Mouse (Mus musculus) intestine, embryonic 15.5 days (tissue): ENCODE measurements at regions not wholly inside any gene's neighbourhood (a gene's known extent, or its start where the extent isn't known, plus 50 kb on each side); places are given as distances from the start of the nearest gene placed in this dataset.

Experiments used
- ATAC-seq: fragments of 200-750 bp; cut with Nextera tagmentation; 2 replicates; pipeline ENCODE4 v1.8.0; 2017; ENCODE audit warnings: moderate TSS enrichment, moderate library complexity
- H3K27ac ChIP-seq: fragments of 300-500 bp; sonication (generic); 2 replicates; pipeline ENCODE4 v1.5.1; 2015; ENCODE audit warnings: mild to moderate bottlenecking, inconsistent platforms
- H3K27me3 ChIP-seq: fragments of 300-500 bp; sonication (generic); replicated peaks from 2 replicates; pipeline ENCODE4 v1.6.1; 2015; ENCODE audit warnings: inconsistent platforms
- H3K36me3 ChIP-seq: fragments of 300-500 bp; sonication (generic); 2 replicates; pipeline ENCODE4 v1.6.1; 2015; ENCODE audit warnings: inconsistent platforms
- H3K4me1 ChIP-seq: fragments of 300-500 bp; sonication (generic); replicated peaks from 2 replicates; pipeline ENCODE4 v1.6.1; 2015; ENCODE audit warnings: inconsistent platforms
- H3K4me2 ChIP-seq: fragments of 300-500 bp; sonication (generic); replicated peaks from 2 replicates; pipeline ENCODE4 v1.6.1; 2015; ENCODE audit warnings: mild to moderate bottlenecking, inconsistent platforms
- H3K4me3 ChIP-seq: fragments of 300-500 bp; sonication (generic); replicated peaks from 2 replicates; pipeline ENCODE4 v1.5.1; 2015; ENCODE audit warnings: inconsistent platforms
- H3K9ac ChIP-seq: fragments of 300-500 bp; sonication (generic); 2 replicates; pipeline ENCODE4 v1.6.1; 2015; ENCODE audit warnings: inconsistent platforms
- H3K9me3 ChIP-seq: fragments of 300-500 bp; sonication (generic); 2 replicates; pipeline ENCODE4 v1.6.1; 2016; ENCODE audit warnings: inconsistent platforms
- WGBS: fragments of 180-500 bp; shearing (Covaris S2); methylation state at CpG from one replicate; pipeline ENCODE4 v1.1.7; 2015; 5-methylcytosine and 5-hydroxymethylcytosine counted together

- Histone ChIP-seq H3K4me3 (no peak overlapping the region), H3K9ac (no peak overlapping the region), H3K27ac (no peak overlapping the region), H3K36me3 (no peaks in the 10 kb centered on the region), H3K27me3 (no peaks in the 10 kb centered on the region), H3K4me2 (no peak overlapping the region), H3K9me3 (no peaks in the 10 kb centered on the region), H3K4me1 (no peaks in the 10 kb centered on the region)
- WGBS, result 82% methylated on average over 5 of the region's 5 CpGs
- ATAC-seq, result no peak
These were observed 70.8 kb downstream of the Toporsl start for GRCm38 (mm10) chr4:52666768-52667480.

GRCm38 (mm10) chr4:52709563-52709962, 104.8 kb upstream of the Olfr275 start:
- 44% methylated on average over 2 of the region's 2 CpGs for WGBS
- no peak overlapping the region for H3K4me3 ChIP-seq
- no peaks in the 10 kb centered on the region for H3K36me3 ChIP-seq
- no peak overlapping the region for H3K9ac ChIP-seq
- H3K27ac ChIP-seq, result no peak overlapping the region
- no peak overlapping the region for H3K4me2 ChIP-seq
- ATAC-seq, result no peak
- H3K4me1 ChIP-seq, result no peaks in the 10 kb centered on the region
- H3K9me3 ChIP-seq, result no peaks in the 10 kb centered on the region
- H3K27me3 ChIP-seq, result no peaks in the 10 kb centered on the region

- 78% methylated on average over 6 of the region's 6 CpGs for WGBS
- no peak for ATAC-seq
- Histone ChIP-seq H3K27me3 (no peaks in the 10 kb centered on the region), H3K4me1 (no peaks in the 10 kb centered on the region), H3K9ac (no peak overlapping the region), H3K4me2 (no peak overlapping the region), H3K9me3 (no peaks in the 10 kb centered on the region), H3K4me3 (no peak overlapping the region), H3K36me3 (no peaks in the 10 kb centered on the region), H3K27ac (no peak overlapping the region)
These were observed 88.2 kb upstream of the Olfr275 start for GRCm38 (mm10) chr4:52726203-52726602.

- 0 out of 2 replicates have a peak, but pooled peaks have one; percentile 55 for ATAC-seq
- Histone ChIP-seq H3K9me3 (no peaks in the 10 kb centered on the region), H3K36me3 (no peaks in the 10 kb centered on the region), H3K9ac (no peak overlapping the region), H3K4me1 (no peaks in the 10 kb centered on the region), H3K27ac (no peak overlapping the region), H3K4me3 (no peak overlapping the region), H3K27me3 (no peaks in the 10 kb centered on the region), H3K4me2 (no peak overlapping the region)
- 22% methylated on average over 14 of the region's 14 CpGs for WGBS
These were observed 87.6 kb upstream of the Olfr275 start for GRCm38 (mm10) chr4:52726625-52727297.

DNA sequence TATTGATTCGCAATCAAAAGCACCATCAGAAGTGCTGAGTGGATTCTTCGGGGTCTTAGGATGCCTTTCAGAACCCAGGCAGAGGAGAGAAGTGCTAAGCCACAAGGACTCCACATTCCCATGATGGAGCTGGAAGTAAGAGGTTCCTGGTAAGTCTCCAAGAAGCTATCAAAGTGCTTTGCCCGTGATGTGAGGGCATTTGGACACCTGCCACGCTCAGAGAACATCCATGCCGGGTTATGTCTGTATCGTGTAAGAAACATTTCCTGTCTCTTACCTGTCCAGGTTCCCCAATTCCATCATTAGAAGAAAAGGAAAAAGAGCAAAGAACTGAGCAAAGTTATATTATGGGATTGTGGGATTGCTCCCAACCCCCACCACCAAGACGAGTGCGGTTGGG, 81.3 kb upstream of the Olfr275 start:
- no peaks in the 10 kb centered on the region for H3K9me3 ChIP-seq

GRCm38 (mm10) chr4:52739543-52740474, 74.6 kb upstream of the Olfr275 start:
- no peak overlapping the region for H3K9ac ChIP-seq
- no peaks in the 10 kb centered on the region for H3K27me3 ChIP-seq
- no peaks in the 10 kb centered on the region for H3K36me3 ChIP-seq
- ATAC-seq, result no peak
- H3K4me3 ChIP-seq, result no peak overlapping the region
- no peaks in the 10 kb centered on the region for H3K4me1 ChIP-seq
- H3K27ac ChIP-seq, result no peak overlapping the region
- no peaks in the 10 kb centered on the region for H3K9me3 ChIP-seq
- WGBS, result 73% methylated on average over 9 of the region's 9 CpGs
- no peak overlapping the region for H3K4me2 ChIP-seq

More for the DNA sequence above, 81.3 kb upstream of the Olfr275 start:
- Histone ChIP-seq H3K27me3 (no peaks in the 10 kb centered on the region), H3K4me2 (no peak overlapping the region), H3K36me3 (no peaks in the 10 kb centered on the region), H3K27ac (no peak overlapping the region), H3K4me3 (no peak overlapping the region), H3K4me1 (no peaks in the 10 kb centered on the region), H3K9ac (no peak overlapping the region)
- WGBS, result 83% methylated on average over 8 of the region's 8 CpGs
- no peak for ATAC-seq

- 83% methylated on average over 8 of the region's 8 CpGs for WGBS
- H3K36me3 ChIP-seq, result no peaks in the 10 kb centered on the region
- no peak overlapping the region for H3K9ac ChIP-seq
- no peaks in the 10 kb centered on the region for H3K27me3 ChIP-seq
- no peak for ATAC-seq
- H3K27ac ChIP-seq, result no peak overlapping the region
- no peak overlapping the region for H3K4me2 ChIP-seq
- H3K4me3 ChIP-seq, result no peak overlapping the region
- no peaks in the 10 kb centered on the region for H3K9me3 ChIP-seq
- H3K4me1 ChIP-seq, result no peaks in the 10 kb centered on the region
These were observed 61.4 kb upstream of the Olfr275 start for GRCm38 (mm10) chr4:52752838-52753509.
